Mouse (Mus musculus): ENCODE results near the gene Eif3f.

- TF ChIP-seq GATA1 (IDR thresholded peaks at IDR 0.05; ENCODE audit: borderline replicate concordance, low read length), result no peak
- TF ChIP-seq FLI1 (IDR thresholded peaks at IDR 0.05; ENCODE audit: low read length), result no peak
Measured at GRCm38 (mm10) chr7:108936591-108936990, 2.4 kb downstream of the Eif3f start.
